Mouse (Mus musculus): ENCODE data around the gene Faim2. TPM values are rescaled to one million over a fixed set of nuclear protein-coding genes. Genes with fewer than 3 reads are reported as not detected.

Gene Faim2
- polyA plus RNA-seq, 1 experiment from 2014 or later: 6.7 TPM

- no peaks in the 10 kb centered on the region for H3K9me3 ChIP-seq
- no peaks in the 10 kb centered on the region for H3K36me3 ChIP-seq
- ATAC-seq (ENCODE audit: low FRiP score, low read depth): no peak
- H3K9ac ChIP-seq: no peak overlapping the region
- H3K27me3 ChIP-seq (replicated peaks): no peaks in the 10 kb centered on the region; the same call in 1 of the 2 replicates
- H3K27ac ChIP-seq: no peak overlapping the region
- 0 out of 2 replicates have a peak, but pooled peaks cover 6% of the 10 kb centered on the region for H3K4me1 ChIP-seq
- 57% methylated on average over 11 of the region's 11 CpGs for WGBS
- H3K4me2 ChIP-seq (replicated peaks): no peak overlapping the region
- H3K4me3 ChIP-seq: no peak overlapping the region
Observed at GRCm38 (mm10) chr15:99536889-99537862, 9.2 kb upstream of the Faim2 start.

GRCm38 (mm10) chr15:99532023-99532422, 4.1 kb upstream of the Faim2 start:
- Histone ChIP-seq H3K4me2 (replicated peaks) (no peak overlapping the region), H3K9ac (no peak overlapping the region), H3K36me3 (no peaks in the 10 kb centered on the region), H3K9me3 (no peaks in the 10 kb centered on the region), H3K4me3 (no peak overlapping the region), H3K27ac (no peak overlapping the region), H3K27me3 (replicated peaks) (peaks cover 10% of the 10 kb centered on the region), H3K4me1 (peaks cover 13% of the 10 kb centered on the region; the same call in 1 of the 2 replicates)
- ATAC-seq (ENCODE audit: low FRiP score, low read depth): no peak
- 67% methylated on average over 3 of the region's 3 CpGs for WGBS

- no peak overlapping the region for H3K4me3 ChIP-seq
- no peak overlapping the region for H3K9ac ChIP-seq
- peaks cover 10% of the 10 kb centered on the region for H3K27me3 ChIP-seq (replicated peaks)
- H3K4me2 ChIP-seq (replicated peaks): no peak overlapping the region
- H3K9me3 ChIP-seq: no peaks in the 10 kb centered on the region
- WGBS: 43% methylated on average over 6 of the region's 6 CpGs
- H3K36me3 ChIP-seq: no peaks in the 10 kb centered on the region
- no peak overlapping the region for H3K27ac ChIP-seq
- H3K4me1 ChIP-seq: peaks cover 9% of the 10 kb centered on the region; the same call in 1 of the 2 replicates
- ATAC-seq (ENCODE audit: low FRiP score, low read depth): no peak
Observed at GRCm38 (mm10) chr15:99531146-99531545, 3.2 kb upstream of the Faim2 start.

- peaks cover 10% of the 10 kb centered on the region; the same call in 1 of the 2 replicates for H3K27me3 ChIP-seq (replicated peaks)
- H3K4me1 ChIP-seq: peaks cover 9% of the 10 kb centered on the region; the same call in 1 of the 2 replicates
- no peak overlapping the region for H3K4me2 ChIP-seq (replicated peaks)
- 67% methylated on average over 2 of the region's 2 CpGs for WGBS
- no peak overlapping the region for H3K27ac ChIP-seq
- H3K4me3 ChIP-seq: no peak overlapping the region
- no peaks in the 10 kb centered on the region for H3K36me3 ChIP-seq
- no peak for ATAC-seq (ENCODE audit: low FRiP score, low read depth)
- no peaks in the 10 kb centered on the region for H3K9me3 ChIP-seq
- H3K9ac ChIP-seq: no peak overlapping the region
Observed at GRCm38 (mm10) chr15:99526681-99527080, 1.3 kb downstream of the Faim2 start.

GRCm38 (mm10) chr15:99520306-99520705, 7.7 kb downstream of the Faim2 start:
- Histone ChIP-seq H3K9me3 (no peaks in the 10 kb centered on the region), H3K9ac (no peak overlapping the region), H3K4me3 (no peak overlapping the region), H3K4me1 (no peaks in the 10 kb centered on the region), H3K4me2 (replicated peaks) (no peak overlapping the region), H3K27me3 (replicated peaks) (no peaks in the 10 kb centered on the region), H3K27ac (no peak overlapping the region), H3K36me3 (no peaks in the 10 kb centered on the region)
- ATAC-seq (ENCODE audit: low FRiP score, low read depth): no peak
- WGBS: 82% methylated on average over 7 of the region's 7 CpGs

GRCm38 (mm10) chr15:99519626-99520025, 8.3 kb downstream of the Faim2 start:
- 91% methylated on average over 9 of the region's 9 CpGs for WGBS

GRCm38 (mm10) chr15:99517715-99518114, 10.2 kb downstream of the Faim2 start:
- Histone ChIP-seq H3K27ac (no peak overlapping the region), H3K4me3 (no peak overlapping the region), H3K4me1 (no peaks in the 10 kb centered on the region), H3K9ac (no peak overlapping the region), H3K4me2 (replicated peaks) (no peak overlapping the region), H3K9me3 (no peaks in the 10 kb centered on the region), H3K27me3 (replicated peaks) (no peaks in the 10 kb centered on the region), H3K36me3 (no peaks in the 10 kb centered on the region)
- 66% methylated on average over 7 of the region's 7 CpGs for WGBS
- ATAC-seq (ENCODE audit: low FRiP score, low read depth): no peak

More at GRCm38 (mm10) chr15:99519626-99520025, 8.3 kb downstream of the Faim2 start:
- no peaks in the 10 kb centered on the region for H3K27me3 ChIP-seq (replicated peaks)
- no peak overlapping the region for H3K9ac ChIP-seq
- no peak overlapping the region for H3K4me2 ChIP-seq (replicated peaks)
- ATAC-seq (ENCODE audit: low FRiP score, low read depth): no peak
- H3K36me3 ChIP-seq: no peaks in the 10 kb centered on the region
- H3K4me1 ChIP-seq: no peaks in the 10 kb centered on the region
- H3K27ac ChIP-seq: no peak overlapping the region
- H3K4me3 ChIP-seq: no peak overlapping the region
- no peaks in the 10 kb centered on the region for H3K9me3 ChIP-seq

- Histone ChIP-seq H3K36me3 (no peaks in the 10 kb centered on the region), H3K4me1 (no peaks in the 10 kb centered on the region), H3K27ac (no peak overlapping the region), H3K9ac (no peak overlapping the region), H3K9me3 (no peaks in the 10 kb centered on the region), H3K4me2 (replicated peaks) (no peak overlapping the region), H3K4me3 (no peak overlapping the region), H3K27me3 (replicated peaks) (no peaks in the 10 kb centered on the region)
- WGBS: 49% methylated on average over 8 of the region's 8 CpGs
- ATAC-seq (ENCODE audit: low FRiP score, low read depth): no peak
Observed at GRCm38 (mm10) chr15:99516715-99517114, 11.2 kb downstream of the Faim2 start.

GRCm38 (mm10) chr15:99511797-99512525, 16.0 kb downstream of the Faim2 start:
- no peak overlapping the region for H3K9ac ChIP-seq
- H3K4me1 ChIP-seq: no peaks in the 10 kb centered on the region
- H3K4me3 ChIP-seq: no peak overlapping the region
- ATAC-seq (ENCODE audit: low FRiP score, low read depth): no peak
- 90% methylated on average over 15 of the region's 15 CpGs for WGBS
- H3K9me3 ChIP-seq: no peaks in the 10 kb centered on the region
- H3K27me3 ChIP-seq (replicated peaks): no peaks in the 10 kb centered on the region
- no peaks in the 10 kb centered on the region for H3K36me3 ChIP-seq
- H3K4me2 ChIP-seq (replicated peaks): no peak overlapping the region
- no peak overlapping the region for H3K27ac ChIP-seq

GRCm38 (mm10) chr15:99510621-99511020, 17.3 kb downstream of the Faim2 start:
- H3K36me3 ChIP-seq: no peaks in the 10 kb centered on the region
- H3K4me3 ChIP-seq: no peak overlapping the region
- no peak overlapping the region for H3K4me2 ChIP-seq (replicated peaks)
- no peaks in the 10 kb centered on the region for H3K9me3 ChIP-seq
- no peak overlapping the region for H3K9ac ChIP-seq
- no peaks in the 10 kb centered on the region for H3K27me3 ChIP-seq (replicated peaks)
- 98% methylated on average over 3 of the region's 3 CpGs for WGBS
- peaks cover 4% of the 10 kb centered on the region; the same call in 1 of the 2 replicates for H3K4me1 ChIP-seq
- no peak for ATAC-seq (ENCODE audit: low FRiP score, low read depth)
- no peak overlapping the region for H3K27ac ChIP-seq

GRCm38 (mm10) chr15:99509840-99510239, 18.1 kb downstream of the Faim2 start:
- Histone ChIP-seq H3K4me3 (no peak overlapping the region), H3K4me2 (replicated peaks) (no peak overlapping the region), H3K36me3 (no peaks in the 10 kb centered on the region), H3K9ac (no peak overlapping the region), H3K9me3 (no peaks in the 10 kb centered on the region), H3K27me3 (replicated peaks) (no peaks in the 10 kb centered on the region), H3K4me1 (peaks cover 9% of the 10 kb centered on the region; the same call in 1 of the 2 replicates), H3K27ac (no peak overlapping the region)
- ATAC-seq (ENCODE audit: low FRiP score, low read depth): no peak
- WGBS: 87% methylated on average over 7 of the region's 7 CpGs

All from neural tube, embryonic 12.5 days (tissue).